Mouse (Mus musculus) MEL (cell line): ENCODE results near the gene Exosc10. TPM values are rescaled to one million over a fixed set of nuclear protein-coding genes. Genes with fewer than 3 reads are reported as not detected.

Source experiments
- DNase-seq: peaks from one replicate; pipeline ENCODE4 v3.0.0; 2011; ENCODE audit warnings: low read depth, low spot score
- H3K27ac ChIP-seq: 2 replicates; pipeline ENCODE4 v1.5.1; 2012; ENCODE audit warnings: low read depth, mild to moderate bottlenecking, control low read depth, low read length, moderate library complexity; ENCODE audit not compliant: control insufficient read depth
- H3K27me3 ChIP-seq, 2 experiments: fragments of 150-350 bp in 1 of 2; sonication (generic) in 1 of 2; 2 replicates each; pipeline ENCODE4 v1.6.1; 2012; ENCODE audit warnings: low read length in 2 of 2, mild to moderate bottlenecking in 2 of 2, improper control_type of control experiment in 1 of 2, moderate library complexity in 1 of 2; ENCODE audit not compliant: insufficient read depth in 2 of 2, control insufficient read depth in 1 of 2
- H3K36me3 ChIP-seq, 2 experiments: 2 replicates each; pipeline ENCODE4 v1.6.1; 2012 to 2014; ENCODE audit warnings: low read length in 2 of 2, improper control_type of control experiment in 1 of 2, inconsistent platforms in 1 of 2, mild to moderate bottlenecking in 1 of 2; ENCODE audit not compliant: insufficient read depth in 2 of 2, control insufficient read depth in 1 of 2
- H3K4me1 ChIP-seq, 2 experiments: fragments of 150-350 bp in 1 of 2; sonication (generic) in 1 of 2; 2 replicates each; pipeline ENCODE4 v1.6.1; 2012; ENCODE audit warnings: low read length in 2 of 2, improper control_type of control experiment in 1 of 2, mild to moderate bottlenecking in 1 of 2; ENCODE audit not compliant: insufficient read depth in 2 of 2, control insufficient read depth in 1 of 2
- H3K4me3 ChIP-seq, 2 experiments: fragments of 150-350 bp in 1 of 2; sonication (generic) in 1 of 2; 2 replicates each; pipeline ENCODE4 v1.5.1; 2012; ENCODE audit warnings: low read depth in 2 of 2, low read length in 2 of 2, mild to moderate bottlenecking in 2 of 2, moderate library complexity in 2 of 2, control low read depth in 1 of 2, improper control_type of control experiment in 1 of 2; ENCODE audit not compliant: control insufficient read depth in 1 of 2, insufficient read depth in 1 of 2
- H3K79me2 ChIP-seq: 2 replicates; pipeline ENCODE4 v1.6.1; 2012; ENCODE audit warnings: mild to moderate bottlenecking, low read length, moderate library complexity; ENCODE audit not compliant: control insufficient read depth, poor library complexity, insufficient read depth
- H3K9ac ChIP-seq: 2 replicates; pipeline ENCODE4 v1.6.1; 2012; ENCODE audit warnings: low read depth, mild to moderate bottlenecking, control low read depth, low read length, moderate library complexity; ENCODE audit not compliant: control insufficient read depth, poor library complexity, severe bottlenecking
- H3K9me3 ChIP-seq: fragments of 150-350 bp; sonication (generic); replicated peaks from 2 replicates; pipeline ENCODE4 v1.6.1; 2012; ENCODE audit warnings: mild to moderate bottlenecking, low read length, improper control_type of control experiment, moderate library complexity; ENCODE audit not compliant: insufficient read depth
- CTCF ChIP-seq, 3 experiments: IDR thresholded peaks in 2 of 3; conservative IDR thresholded peaks in 1 of 3; 2 replicates each; pipeline ENCODE4 v1.5.1; 2011 to 2012; ENCODE audit warnings: low read length in 3 of 3, low read depth in 2 of 3, mild to moderate bottlenecking in 2 of 3, improper control_type of control experiment in 1 of 3, inconsistent platforms in 1 of 3, mixed read lengths in 1 of 3, moderate library complexity in 1 of 3; ENCODE audit not compliant: control insufficient read depth in 1 of 3, insufficient read depth in 1 of 3, poor library complexity in 1 of 3, severe bottlenecking in 1 of 3
- E2F4 ChIP-seq: IDR thresholded peaks from 2 replicates; pipeline ENCODE4 v1.6.1; 2011; ENCODE audit warnings: low read depth, low read length, improper control_type of control experiment, borderline replicate concordance
- ELF1 ChIP-seq: IDR thresholded peaks from 2 replicates; pipeline ENCODE4 v1.6.1; 2014; ENCODE audit warnings: low read depth, mild to moderate bottlenecking, inconsistent platforms, low read length, improper control_type of control experiment, moderate library complexity
- ETS1 ChIP-seq: IDR thresholded peaks from 2 replicates; pipeline ENCODE4 v1.6.1; 2012; ENCODE audit warnings: low read depth, mild to moderate bottlenecking, inconsistent platforms, low read length, improper control_type of control experiment, moderate library complexity
- GABPA ChIP-seq: IDR thresholded peaks from 2 replicates; pipeline ENCODE4 v1.6.1; 2012; ENCODE audit warnings: low read depth, mild to moderate bottlenecking, inconsistent platforms, low read length, improper control_type of control experiment, moderate library complexity
- HCFC1 ChIP-seq: IDR thresholded peaks from 2 replicates; pipeline ENCODE4 v1.6.1; 2012; ENCODE audit warnings: low read depth, mild to moderate bottlenecking, inconsistent platforms, low read length, improper control_type of control experiment, moderate library complexity
- JUND ChIP-seq: IDR thresholded peaks from 2 replicates; pipeline ENCODE4 v1.6.1; 2011; ENCODE audit warnings: low read depth, mild to moderate bottlenecking, improper control_type of control experiment, low read length
- KAT2A ChIP-seq: conservative IDR thresholded peaks from 2 replicates; pipeline ENCODE4 v1.6.1; 2012; ENCODE audit warnings: low read depth, low read length, improper control_type of control experiment, inconsistent platforms
- MAFK ChIP-seq: IDR thresholded peaks from 2 replicates; pipeline ENCODE4 v1.6.1; 2011; ENCODE audit warnings: low read depth, mild to moderate bottlenecking, low read length, improper control_type of control experiment, borderline replicate concordance
- MAX ChIP-seq: IDR thresholded peaks from 2 replicates; pipeline ENCODE4 v1.6.1; 2011; ENCODE audit warnings: low read length, improper control_type of control experiment
- MEF2A ChIP-seq: IDR thresholded peaks from 2 replicates; pipeline ENCODE4 v1.6.1; 2014; ENCODE audit warnings: low read depth, mild to moderate bottlenecking, inconsistent platforms, low read length, improper control_type of control experiment; ENCODE audit not compliant: poor library complexity, insufficient replicate concordance, severe bottlenecking; ENCODE audit errors: extremely low read depth
- NELFE ChIP-seq: IDR thresholded peaks from 2 replicates; pipeline ENCODE4 v1.6.1; 2011; ENCODE audit warnings: low read depth, low read length, improper control_type of control experiment
- NRF1 ChIP-seq: IDR thresholded peaks from 2 replicates; pipeline ENCODE4 v1.6.1; 2014; ENCODE audit warnings: low read depth, mild to moderate bottlenecking, inconsistent platforms, low read length, improper control_type of control experiment, moderate library complexity; ENCODE audit not compliant: poor library complexity, insufficient read depth, severe bottlenecking
- POLR2AphosphoS2 ChIP-seq: IDR thresholded peaks from 2 replicates; pipeline ENCODE4 v1.6.1; 2011; ENCODE audit warnings: low read length, improper control_type of control experiment
- POLR2AphosphoS5 ChIP-seq: IDR thresholded peaks from 2 replicates; pipeline ENCODE4 v1.6.1; 2012; ENCODE audit warnings: low read depth, borderline replicate concordance, mild to moderate bottlenecking, inconsistent platforms, low read length, moderate library complexity, mixed read lengths
- RCOR1 ChIP-seq: IDR thresholded peaks from 2 replicates; pipeline ENCODE4 v1.6.1; 2012; ENCODE audit warnings: low read depth, mild to moderate bottlenecking, inconsistent platforms, low read length, improper control_type of control experiment
- SIN3A ChIP-seq: IDR thresholded peaks from 2 replicates; pipeline ENCODE4 v1.6.1; 2012; ENCODE audit warnings: low read length, improper control_type of control experiment, inconsistent platforms
- SMC3 ChIP-seq: IDR thresholded peaks from 2 replicates; pipeline ENCODE4 v1.6.1; 2011; ENCODE audit warnings: low read depth, low read length, improper control_type of control experiment
- TAL1 ChIP-seq: IDR thresholded peaks from 2 replicates; pipeline ENCODE4 v1.6.1; 2012; ENCODE audit warnings: mild to moderate bottlenecking, inconsistent platforms, low read length, moderate library complexity, mixed read lengths
- UBTF ChIP-seq: IDR thresholded peaks from 2 replicates; pipeline ENCODE4 v1.6.1; 2012; ENCODE audit warnings: low read depth, mild to moderate bottlenecking, inconsistent platforms, low read length, improper control_type of control experiment, moderate library complexity, borderline replicate concordance; ENCODE audit not compliant: insufficient read depth
- USF1 ChIP-seq: IDR thresholded peaks from 2 replicates; pipeline ENCODE4 v1.6.1; 2014; ENCODE audit warnings: low read depth, mild to moderate bottlenecking, inconsistent platforms, low read length, improper control_type of control experiment, moderate library complexity
- USF2 ChIP-seq, 2 experiments: IDR thresholded peaks; 2 replicates each; pipeline ENCODE4 v1.6.1; 2011 to 2012; ENCODE audit warnings: improper control_type of control experiment in 2 of 2, low read length in 2 of 2, borderline replicate concordance in 1 of 2, inconsistent platforms in 1 of 2, low read depth in 1 of 2, mild to moderate bottlenecking in 1 of 2; ENCODE audit not compliant: insufficient read depth in 1 of 2
- polyA plus RNA-seq, 2 experiments: library from polyadenylated mRNA; stranded (reverse) in 1 of 2; unstranded in 1 of 2; fragments of >175 nt in 1 of 2; fragments of >200 nt in 1 of 2; gene quantifications; 2 replicates each; pipeline versions ENCODE4 v1.2.1 to v1.2.4; 2012; ENCODE audit warnings: low replicate concordance in 2 of 2, low read depth in 1 of 2; ENCODE audit not compliant: insufficient read length in 2 of 2, insufficient read depth in 1 of 2, missing spikeins in 1 of 2
- total RNA-seq: library from RNA; depleted of rRNA; stranded (reverse); fragments of 300-350 nt; gene quantifications from 2 replicates; pipeline ENCODE4 v1.2.3, GENCODE M21; 2012

The Exosc10 gene
- total and polyA plus RNA-seq, 3 experiments: 71.5 to 109 (median 90.5) TPM

DNA sequence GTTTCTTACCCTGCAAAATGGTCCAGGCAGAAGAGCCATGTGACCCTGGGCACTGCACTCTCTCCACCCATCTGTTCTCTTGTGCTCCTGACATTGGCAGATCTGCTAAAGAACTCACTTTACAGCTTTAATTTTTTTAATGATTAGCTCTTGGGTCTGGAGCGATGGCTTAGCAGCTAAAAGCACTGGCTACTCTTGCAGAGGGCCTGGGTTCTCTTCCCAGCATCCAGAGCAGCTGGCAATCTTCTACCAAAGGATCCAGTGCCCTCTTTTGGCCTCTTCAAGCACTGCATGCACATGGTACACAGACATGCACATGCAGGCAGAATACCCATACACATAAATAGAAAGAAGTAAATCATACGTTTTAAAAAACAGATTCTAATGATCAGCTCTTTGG, 42.9 kb upstream of the Exosc10 start:
- no peak overlapping the region for H3K9ac ChIP-seq
- H3K27me3 ChIP-seq: no peaks in the 10 kb centered on the region
- no peaks in the 10 kb centered on the region for H3K79me2 ChIP-seq
- no peak overlapping the region for H3K4me3 ChIP-seq
- TF ChIP-seq CTCF (IDR thresholded peaks at IDR 0.05 in 2 of 3, conservative IDR thresholded peaks at IDR 0.05 in 1 of 3; ENCODE audit: control insufficient read depth in 1 of 3, insufficient read depth in 1 of 3, low read depth in 2 of 3, low read length in 3 of 3, poor library complexity in 1 of 3, severe bottlenecking in 1 of 3) (peak; percentile 39 to 42 (median 40)), SMC3 (peak; percentile 23; the same call in 1 of the 2 replicates), POLR2AphosphoS2 (no peak)
- no peak overlapping the region for H3K27ac ChIP-seq
- peaks cover 0 to 2% of the 10 kb centered on the region in 2 experiments; a peak in 1 of 4 replicates for H3K36me3 ChIP-seq
- H3K9me3 ChIP-seq: no peaks in the 10 kb centered on the region
- H3K4me1 ChIP-seq: no peaks in the 10 kb centered on the region
- DNase-seq: peak; percentile 42

DNA sequence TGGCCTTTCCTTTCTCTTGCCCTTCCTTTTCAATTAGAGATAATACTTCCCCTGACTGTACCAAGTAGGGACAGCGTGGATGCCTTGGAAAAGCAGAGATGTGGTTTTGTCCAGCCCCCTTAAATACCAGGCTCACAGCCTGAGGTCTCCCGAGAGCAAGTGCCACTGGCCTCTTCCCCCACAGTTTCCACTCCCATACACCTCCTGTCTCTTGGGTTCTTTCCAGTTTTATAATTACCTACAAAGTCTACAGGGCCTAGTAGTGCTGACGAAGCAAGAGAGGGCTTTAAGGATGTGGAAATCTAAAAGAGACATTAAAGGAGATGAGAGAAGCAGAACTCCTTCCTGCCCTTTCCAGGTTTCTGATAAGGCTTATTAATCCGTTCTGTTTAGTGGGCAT, 40.4 kb upstream of the Exosc10 start:
- peaks cover 0 to 2% of the 10 kb centered on the region in 2 experiments; a peak in 2 of 4 replicates for H3K36me3 ChIP-seq
- no peak overlapping the region for H3K27ac ChIP-seq
- H3K9me3 ChIP-seq: no peaks in the 10 kb centered on the region
- DNase-seq: no peak
- H3K4me1 ChIP-seq: no peaks in the 10 kb centered on the region
- no peak overlapping the region for H3K4me3 ChIP-seq
- no peak overlapping the region for H3K9ac ChIP-seq
- H3K27me3 ChIP-seq: no peaks in the 10 kb centered on the region
- no peaks in the 10 kb centered on the region for H3K79me2 ChIP-seq
- no peak for TF ChIP-seq RCOR1
- TF ChIP-seq, all 39 proteins: peak for 0

DNA sequence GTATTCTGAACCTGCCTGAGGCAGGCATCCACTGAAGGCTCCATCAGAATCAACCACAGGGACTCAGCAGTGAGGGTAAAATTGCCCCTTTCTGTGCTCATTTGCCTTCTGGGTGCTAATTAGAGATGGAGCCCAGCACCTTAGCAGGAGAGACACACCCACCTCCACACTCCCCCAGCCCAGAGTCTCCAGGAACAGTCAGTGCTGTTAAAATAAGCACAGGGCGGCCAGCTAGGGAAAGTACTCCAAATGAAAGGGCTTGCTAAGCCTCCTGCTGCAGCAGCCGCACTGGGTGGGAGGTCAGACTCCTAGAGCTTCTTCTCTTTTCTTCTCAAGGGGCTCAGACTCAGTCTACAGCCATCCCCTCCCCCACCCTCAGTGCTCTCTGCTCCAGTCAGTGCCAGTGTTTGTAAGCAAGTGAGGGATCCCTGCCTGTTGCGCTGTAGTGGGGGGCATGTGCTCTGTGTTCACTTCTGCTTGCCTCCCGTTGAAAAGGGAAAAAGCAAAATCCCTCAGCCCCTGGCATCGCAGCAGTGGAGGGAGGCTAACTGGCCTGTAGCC, 39.9 kb upstream of the Exosc10 start:
- no peaks in the 10 kb centered on the region for H3K9me3 ChIP-seq
- no peak overlapping the region for H3K4me3 ChIP-seq
- DNase-seq: no peak
- TF ChIP-seq MAFK: no peak
- TF ChIP-seq KAT2A: no peak
- TF ChIP-seq TAL1: no peak
- no peak for TF ChIP-seq UBTF
- no peak for TF ChIP-seq NRF1
- no peak for TF ChIP-seq JUND
- no peak for TF ChIP-seq GABPA
- no peak for TF ChIP-seq SIN3A
- TF ChIP-seq USF2 (IDR thresholded peaks at IDR 0.05; ENCODE audit: borderline replicate concordance in 1 of 2, insufficient read depth in 1 of 2, low read depth in 1 of 2, low read length in 2 of 2): no peak
- TF ChIP-seq ETS1: no peak
- TF ChIP-seq MEF2A: no peak
- TF ChIP-seq POLR2AphosphoS2: no peak
- no peak for TF ChIP-seq POLR2AphosphoS5
- TF ChIP-seq ELF1: no peak
- TF ChIP-seq USF1: no peak
- no peak for TF ChIP-seq E2F4
- TF ChIP-seq HCFC1: no peak
- TF ChIP-seq NELFE: no peak
- TF ChIP-seq MAX: no peak
- peaks cover 0 to 2% of the 10 kb centered on the region in 2 experiments; a peak in 2 of 4 replicates for H3K36me3 ChIP-seq
- no peaks in the 10 kb centered on the region for H3K27me3 ChIP-seq
- H3K4me1 ChIP-seq: no peaks in the 10 kb centered on the region
- H3K9ac ChIP-seq: no peak overlapping the region
- H3K27ac ChIP-seq: no peak overlapping the region
- H3K79me2 ChIP-seq: no peaks in the 10 kb centered on the region
